Mouse (Mus musculus) neural tube, embryonic 11.5 days (tissue): Measurements from ENCODE around the gene Zfp111. TPM values are rescaled to one million over a fixed set of nuclear protein-coding genes. Genes with fewer than 3 reads are reported as not detected.

ENCODE experiments used
- ATAC-seq: fragments of 200-750 bp; cut with Nextera tagmentation; 2 replicates; pipeline ENCODE4 v1.8.0; 2017; ENCODE audit warnings: moderate number of reproducible peaks, mild to moderate bottlenecking, moderate TSS enrichment, moderate library complexity; ENCODE audit not compliant: insufficient read depth, low FRiP score, low TSS enrichment
- DNase-seq: peaks from one replicate; pipeline ENCODE4 v3.0.0-alpha.2; 2015; ENCODE audit warnings: low spot score
- H3K27ac ChIP-seq: fragments of 300-500 bp; sonication (generic); 2 replicates; pipeline ENCODE4 v1.5.1; 2014; ENCODE audit warnings: low read depth, mild to moderate bottlenecking, low read length
- H3K27me3 ChIP-seq: fragments of 300-500 bp; sonication (generic); 2 replicates; pipeline ENCODE4 v1.6.1; 2014; ENCODE audit warnings: mild to moderate bottlenecking, low read length, mixed read lengths; ENCODE audit not compliant: control insufficient read depth, insufficient read depth
- H3K36me3 ChIP-seq: fragments of 300-500 bp; sonication (generic); 2 replicates; pipeline ENCODE4 v1.6.1; 2014; ENCODE audit warnings: mild to moderate bottlenecking, low read length, moderate library complexity, mixed read lengths; ENCODE audit not compliant: control insufficient read depth, insufficient read depth
- H3K4me1 ChIP-seq: fragments of 300-500 bp; sonication (generic); 2 replicates; pipeline ENCODE4 v1.6.1; 2014; ENCODE audit warnings: low read length, mixed read lengths; ENCODE audit not compliant: control insufficient read depth, insufficient read depth
- H3K4me2 ChIP-seq: fragments of 300-500 bp; sonication (generic); 2 replicates; pipeline ENCODE4 v1.6.1; 2014; ENCODE audit warnings: low read depth, mild to moderate bottlenecking, moderate library complexity
- H3K4me3 ChIP-seq: fragments of 300-500 bp; sonication (generic); 2 replicates; pipeline ENCODE4 v1.5.1; 2014; ENCODE audit warnings: low read depth, low read length
- H3K9ac ChIP-seq: fragments of 300-500 bp; sonication (generic); 2 replicates; pipeline ENCODE4 v1.6.1; 2014; ENCODE audit warnings: mild to moderate bottlenecking, low read length
- H3K9me3 ChIP-seq: fragments of 300-500 bp; sonication (generic); 2 replicates; pipeline ENCODE4 v1.6.1; 2016; ENCODE audit warnings: low read length; ENCODE audit not compliant: control insufficient read depth
- WGBS: fragments of 180-500 bp; shearing (Covaris S2); extraction: QIAGEN DNeasy Blood & Tissue Kit; methylation state at CpG from one replicate; pipeline ENCODE4 v1.1.7; 2014; 5-methylcytosine and 5-hydroxymethylcytosine counted together
- polyA plus RNA-seq: library from polyadenylated mRNA; unstranded; fragments of >200 nt; fragmentation: Nextera tagmentation; extraction: Ambion mirVana; gene quantifications from 2 replicates; pipeline ENCODE4 v1.2.1, GENCODE M21; 2014

Gene Zfp111
- polyA plus RNA-seq, 1 experiment from 2014 or later, result 12.4 TPM

DNA sequence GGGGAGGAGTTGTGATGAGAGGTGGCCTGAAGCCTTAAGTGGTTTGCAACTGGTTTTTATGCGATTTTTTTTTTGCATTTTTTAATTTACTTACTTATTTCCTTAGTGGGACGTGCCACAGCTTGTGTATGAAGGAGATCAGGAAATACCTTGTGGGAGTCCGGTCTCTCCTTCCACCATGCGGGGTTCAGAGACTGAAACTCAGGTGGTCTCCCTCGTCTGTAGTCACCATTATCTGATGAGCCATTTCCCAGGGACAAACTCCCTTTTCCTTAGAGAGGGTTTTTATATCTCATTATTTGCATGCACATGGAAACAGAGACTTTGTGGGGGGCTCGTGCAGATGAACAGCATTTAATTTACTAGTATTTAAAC lies 35.9 kb downstream of the Zfp111 start:
- H3K27ac ChIP-seq, result no peak overlapping the region
- H3K4me1 ChIP-seq, result no peaks in the 10 kb centered on the region
- peak overlapping the region; percentile 40 for H3K4me2 ChIP-seq
- H3K9ac ChIP-seq, result no peak overlapping the region; the same call in 1 of the 2 replicates
- H3K9me3 ChIP-seq, result no peaks in the 10 kb centered on the region
- WGBS, result 59% methylated on average over 6 of the region's 6 CpGs
- H3K36me3 ChIP-seq, result no peaks in the 10 kb centered on the region
- H3K27me3 ChIP-seq, result no peaks in the 10 kb centered on the region
- ATAC-seq (peak; percentile 35; the same call in 1 of the 2 replicates), DNase-seq (no peak)
- peak overlapping the region; percentile 40 for H3K4me3 ChIP-seq

DNA sequence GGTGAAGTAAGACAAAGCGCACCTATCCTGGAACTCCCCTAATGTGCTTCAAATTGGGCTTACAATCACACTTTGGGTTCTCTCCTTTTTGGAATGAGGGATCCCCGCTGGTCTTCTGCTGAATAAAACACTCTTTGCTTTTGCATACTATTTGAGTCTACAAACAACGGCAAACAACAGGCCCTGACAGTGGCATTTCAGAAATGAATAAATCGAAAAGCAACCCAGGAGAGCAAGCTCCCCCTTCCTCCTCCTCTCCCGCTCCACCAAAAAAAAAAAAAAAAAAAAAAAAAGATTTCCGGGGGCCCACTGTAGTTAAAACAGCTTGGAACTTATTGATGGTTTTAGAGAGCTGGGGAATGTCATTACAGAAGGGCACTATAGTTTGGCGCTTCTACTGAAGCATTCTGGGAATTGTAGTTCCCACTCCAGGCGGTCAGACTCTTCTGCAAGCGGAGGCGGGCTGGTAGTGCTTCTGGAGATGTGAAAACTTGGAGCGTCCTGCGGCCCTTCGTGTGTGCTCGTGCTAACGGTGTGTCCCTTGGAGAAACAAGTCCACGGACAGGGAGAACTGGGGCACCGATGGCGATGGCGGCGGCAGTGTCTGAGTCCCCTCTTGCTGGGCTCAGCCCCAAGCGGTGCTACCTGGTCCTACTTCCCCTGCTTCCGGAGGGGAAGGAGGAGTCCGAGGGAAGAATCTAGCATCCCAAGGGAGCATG lies 36.5 kb downstream of the Zfp111 start, which contains the start of gene Zfp114:
TSS of gene Zfp114 (plus strand) at position 443 of the 719 bp plus-strand sequence.
- Histone ChIP-seq H3K4me2 (peak within 1 kb of the TSS; percentile 40), H3K4me1 (no peaks in the 10 kb centered on the region), H3K9ac (peak within 1 kb of the TSS; percentile 55), H3K27me3 (no peaks in the 10 kb centered on the region), H3K9me3 (no peaks in the 10 kb centered on the region), H3K36me3 (no peaks in the 10 kb centered on the region), H3K27ac (no peak within 1 kb of the TSS), H3K4me3 (peak within 1 kb of the TSS; percentile 40)
- peak; percentile 86 for ATAC-seq
- peak; percentile 84 for DNase-seq
- 12% methylated on average over 23 of the region's 23 CpGs for WGBS

DNA sequence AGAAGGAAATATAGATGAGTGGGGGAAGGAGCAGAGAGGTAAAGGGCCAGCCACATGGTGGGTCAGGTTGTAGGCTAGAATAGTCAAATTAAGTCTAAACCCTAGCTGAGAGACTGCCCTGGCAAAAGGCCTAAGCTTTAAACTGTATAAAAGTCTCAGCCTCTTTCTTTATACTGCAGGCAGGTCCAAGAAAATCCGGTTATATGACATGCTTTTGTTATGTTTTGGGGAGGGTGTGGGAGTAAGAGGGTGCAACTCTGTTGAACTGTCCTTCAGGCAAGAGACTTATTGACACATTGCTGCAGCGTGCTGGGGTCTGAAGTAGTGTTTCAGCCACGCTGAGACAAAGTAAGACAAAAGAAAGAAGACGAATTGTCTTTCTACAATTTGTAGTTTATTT lies 39.1 kb downstream of the Zfp111 start:
- 61% methylated on average over 4 of the region's 4 CpGs for WGBS
- no peak overlapping the region for H3K4me2 ChIP-seq
- H3K4me3 ChIP-seq, result no peak overlapping the region
- no peak overlapping the region for H3K27ac ChIP-seq
- ATAC-seq (no peak), DNase-seq (no peak)
- H3K27me3 ChIP-seq, result no peaks in the 10 kb centered on the region
- no peaks in the 10 kb centered on the region for H3K36me3 ChIP-seq
- H3K9me3 ChIP-seq, result no peaks in the 10 kb centered on the region
- H3K4me1 ChIP-seq, result no peaks in the 10 kb centered on the region
- H3K9ac ChIP-seq, result no peak overlapping the region

DNA sequence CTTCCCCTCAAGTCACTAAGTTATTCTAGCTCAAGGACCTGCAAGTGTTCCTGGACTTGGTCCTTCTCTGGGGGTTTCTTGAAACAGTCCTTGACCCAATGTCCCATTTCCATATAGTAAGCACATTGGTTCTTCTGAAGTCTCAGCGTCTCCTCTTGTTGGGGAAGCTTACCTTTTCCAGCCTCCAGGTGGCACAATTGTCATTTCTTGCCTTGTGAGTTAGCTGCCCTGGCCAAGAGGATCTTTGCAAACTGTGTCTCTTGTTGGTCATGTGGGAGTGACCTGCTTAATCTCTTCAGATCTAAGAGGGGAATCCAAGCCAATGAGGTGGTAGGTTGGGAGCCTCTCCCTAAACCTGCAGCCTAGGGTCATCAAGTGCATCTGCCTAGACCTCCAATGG lies 58.0 kb downstream of the Zfp111 start:
- no peaks in the 10 kb centered on the region for H3K27me3 ChIP-seq
- no peak overlapping the region for H3K4me3 ChIP-seq
- no peak overlapping the region for H3K4me2 ChIP-seq
- WGBS, result 8% methylated on average over 1 of the region's 1 CpGs
- no peak overlapping the region for H3K9ac ChIP-seq
- ATAC-seq (no peak), DNase-seq (peak; percentile 17)
- no peak overlapping the region for H3K27ac ChIP-seq
- H3K36me3 ChIP-seq, result no peaks in the 10 kb centered on the region
- H3K9me3 ChIP-seq, result no peaks in the 10 kb centered on the region
- H3K4me1 ChIP-seq, result no peaks in the 10 kb centered on the region

Other genes starting within 250 kb of the Zfp111 start
- gene Vmn1r181, start 236.8 kb downstream of the Zfp111 start, polyA plus RNA-seq, result not detected in 2 replicates
- gene V1rd19, start 209.8 kb downstream of the Zfp111 start, polyA plus RNA-seq, result not detected in 2 replicates
- not detected in 2 replicates for gene Vmn1r183, start 158.2 kb downstream of the Zfp111 start, polyA plus RNA-seq
- 31.9 and 37.7 TPM in 2 replicates for gene Zfp180, start 129.5 kb downstream of the Zfp111 start, polyA plus RNA-seq
- 3.6 and 4.4 TPM in 2 replicates for gene Zfp112, start 99.1 kb downstream of the Zfp111 start, polyA plus RNA-seq
- 16.9 and 20.8 TPM in 2 replicates for gene Zfp235, start 77.3 kb downstream of the Zfp111 start, polyA plus RNA-seq
- gene Zfp114, start 36.4 kb downstream of the Zfp111 start, polyA plus RNA-seq, result 3.8 and 4.3 TPM in 2 replicates
- gene Zfp109, start 26.1 kb upstream of the Zfp111 start, polyA plus RNA-seq, result 4.8 and 5.5 TPM in 2 replicates
- gene Zfp108, start 43.4 kb upstream of the Zfp111 start, polyA plus RNA-seq, result 3.4 and 3.7 TPM in 2 replicates
- 8.1 and 9.2 TPM in 2 replicates for gene Zfp93, start 59.0 kb upstream of the Zfp111 start, polyA plus RNA-seq
- 34.4 and 40.9 TPM in 2 replicates for gene Zfp61, start 89.8 kb upstream of the Zfp111 start, polyA plus RNA-seq
- 12.2 and 16.5 TPM in 2 replicates for gene Zfp94, start 105.2 kb upstream of the Zfp111 start, polyA plus RNA-seq
- gene Tescl, start 122.5 kb upstream of the Zfp111 start, polyA plus RNA-seq, result not detected in 2 replicates
- gene Lypd5, start 137.8 kb upstream of the Zfp111 start, polyA plus RNA-seq, result not detected in 2 replicates
- 2.4 and 3.8 TPM in 2 replicates for gene Kcnn4, start 158.8 kb upstream of the Zfp111 start, polyA plus RNA-seq
- 21.8 and 27.3 TPM in 2 replicates for gene Smg9, start 188.2 kb upstream of the Zfp111 start, polyA plus RNA-seq
- not detected in 2 replicates for gene Irgc1, start 240.9 kb upstream of the Zfp111 start, polyA plus RNA-seq